Mouse (Mus musculus): ENCODE results near the gene Slc44a1. TPM values are rescaled to one million over a fixed set of nuclear protein-coding genes. Genes with fewer than 3 reads are reported as not detected.

The Slc44a1 gene
- polyA plus RNA-seq, 1 experiment: 71.5 TPM

- peaks cover 15% of the 10 kb centered on the region for H3K36me3 ChIP-seq (ENCODE audit: control insufficient read depth, insufficient read depth, low read length)
- H3K4me1 ChIP-seq (ENCODE audit: control insufficient read depth, insufficient read depth, insufficient read length, low read length): peaks cover 2% of the 10 kb centered on the region; the same call in 1 of the 2 replicates
- no peak overlapping the region for H3K4me3 ChIP-seq (ENCODE audit: low read depth, low read length)
- 96% methylated on average over 2 of the region's 2 CpGs for WGBS
- TF ChIP-seq CTCF (IDR thresholded peaks at IDR 0.05; ENCODE audit: extremely low read depth, insufficient read length, insufficient replicate concordance, low read depth, low read length) (no peak), POLR2A (IDR thresholded peaks at IDR 0.05; ENCODE audit: low read depth, low read length) (no peak)
- H3K27ac ChIP-seq (ENCODE audit: insufficient read depth, low read depth, low read length): no peak overlapping the region
- H3K27me3 ChIP-seq (ENCODE audit: control insufficient read depth, insufficient read depth, low read length): no peaks in the 10 kb centered on the region
Measured at GRCm38 (mm10) chr4:53519429-53519828, 79.2 kb downstream of the Slc44a1 start.

GRCm38 (mm10) chr4:53521028-53521427 is 80.8 kb downstream of the Slc44a1 start:
- Histone ChIP-seq H3K4me3 (ENCODE audit: low read depth, low read length) (no peak overlapping the region), H3K27ac (ENCODE audit: insufficient read depth, low read depth, low read length) (no peak overlapping the region), H3K36me3 (ENCODE audit: control insufficient read depth, insufficient read depth, low read length) (peaks cover 15% of the 10 kb centered on the region), H3K4me1 (ENCODE audit: control insufficient read depth, insufficient read depth, insufficient read length, low read length) (peaks cover 2% of the 10 kb centered on the region; the same call in 1 of the 2 replicates), H3K27me3 (ENCODE audit: control insufficient read depth, insufficient read depth, low read length) (no peaks in the 10 kb centered on the region)
- WGBS: 83% methylated on average over 8 of the region's 8 CpGs
- no peak for TF ChIP-seq POLR2A (IDR thresholded peaks at IDR 0.05; ENCODE audit: low read depth, low read length)
- no peak for TF ChIP-seq CTCF (IDR thresholded peaks at IDR 0.05; ENCODE audit: extremely low read depth, insufficient read length, insufficient replicate concordance, low read depth, low read length)

DNA sequence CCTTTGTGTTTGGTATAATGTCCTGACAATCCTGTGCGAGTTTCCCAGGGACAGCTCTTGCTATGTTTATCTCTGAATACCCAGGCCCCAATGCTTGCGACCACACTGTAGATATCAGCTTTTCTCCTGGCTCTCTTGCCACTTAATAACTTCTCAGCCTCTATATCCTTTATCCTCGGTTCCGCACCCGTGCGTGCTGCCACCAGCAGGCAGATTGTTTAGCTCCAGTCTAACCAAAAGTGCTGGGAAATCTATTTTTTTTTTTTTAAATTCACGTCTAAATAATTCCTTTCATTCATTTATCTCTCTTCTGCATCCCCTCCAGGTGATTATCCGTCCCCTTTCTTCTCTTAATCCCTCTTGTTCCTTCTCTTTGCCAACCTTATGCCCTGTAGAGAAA is 82.4 kb downstream of the Slc44a1 start:
- 87% methylated on average over 8 of the region's 8 CpGs for WGBS
- peaks cover 11% of the 10 kb centered on the region for H3K36me3 ChIP-seq (ENCODE audit: control insufficient read depth, insufficient read depth, low read length)
- no peak for TF ChIP-seq POLR2A (IDR thresholded peaks at IDR 0.05; ENCODE audit: low read depth, low read length)
- no peak for TF ChIP-seq CTCF (IDR thresholded peaks at IDR 0.05; ENCODE audit: extremely low read depth, insufficient read length, insufficient replicate concordance, low read depth, low read length)
- no peak overlapping the region for H3K4me3 ChIP-seq (ENCODE audit: low read depth, low read length)
- H3K27ac ChIP-seq (ENCODE audit: insufficient read depth, low read depth, low read length): no peak overlapping the region
- no peaks in the 10 kb centered on the region for H3K27me3 ChIP-seq (ENCODE audit: control insufficient read depth, insufficient read depth, low read length)
- peaks cover 2% of the 10 kb centered on the region; the same call in 1 of the 2 replicates for H3K4me1 ChIP-seq (ENCODE audit: control insufficient read depth, insufficient read depth, insufficient read length, low read length)

DNA sequence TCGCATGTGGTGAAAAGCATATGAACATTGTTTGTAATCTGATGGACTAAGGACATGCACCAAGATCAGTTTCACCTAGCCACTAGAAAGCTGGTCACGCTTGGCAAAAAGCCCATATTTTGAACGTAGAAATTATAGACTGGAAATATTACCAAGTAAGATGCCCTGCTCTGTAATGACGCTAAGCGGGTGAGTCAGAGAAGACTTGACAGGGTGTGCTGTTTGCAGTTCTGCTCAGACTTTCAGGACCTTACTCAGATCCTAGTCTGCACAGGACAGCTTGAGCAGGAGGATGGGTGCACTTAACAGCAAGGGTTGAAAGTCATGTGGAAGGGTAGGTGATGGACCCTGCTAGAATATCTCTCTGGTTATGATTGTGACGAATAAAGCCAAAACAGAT is 85.3 kb downstream of the Slc44a1 start:
- H3K27me3 ChIP-seq (ENCODE audit: control insufficient read depth, insufficient read depth, low read length): no peaks in the 10 kb centered on the region
- H3K4me1 ChIP-seq (ENCODE audit: control insufficient read depth, insufficient read depth, insufficient read length, low read length): peaks cover 2% of the 10 kb centered on the region; the same call in 1 of the 2 replicates
- 81% methylated on average over 6 of the region's 6 CpGs for WGBS
- peaks cover 13% of the 10 kb centered on the region for H3K36me3 ChIP-seq (ENCODE audit: control insufficient read depth, insufficient read depth, low read length)
- no peak overlapping the region for H3K4me3 ChIP-seq (ENCODE audit: low read depth, low read length)
- no peak for TF ChIP-seq CTCF (IDR thresholded peaks at IDR 0.05; ENCODE audit: extremely low read depth, insufficient read length, insufficient replicate concordance, low read depth, low read length)
- TF ChIP-seq POLR2A (IDR thresholded peaks at IDR 0.05; ENCODE audit: low read depth, low read length): no peak
- H3K27ac ChIP-seq (ENCODE audit: insufficient read depth, low read depth, low read length): no peak overlapping the region

DNA sequence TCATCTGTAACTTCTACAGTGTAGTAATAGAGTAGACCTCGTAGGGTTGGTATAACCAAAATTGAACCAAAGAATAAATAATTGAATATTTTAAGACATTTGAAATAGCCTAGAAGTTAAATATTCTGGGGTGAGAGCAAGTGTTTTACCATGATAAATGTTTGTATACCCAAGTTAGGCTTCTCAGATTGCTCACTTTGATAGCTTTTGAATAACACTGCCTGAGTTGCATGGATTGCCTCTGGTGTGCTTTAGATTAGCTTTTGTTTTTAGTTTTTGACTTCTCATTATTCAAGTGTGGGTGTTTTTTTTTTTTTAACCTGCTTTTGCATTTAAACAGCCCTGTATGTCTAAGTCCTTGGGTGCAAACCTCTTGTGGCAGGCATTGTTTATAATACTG is 85.8 kb downstream of the Slc44a1 start:
- Histone ChIP-seq H3K27ac (ENCODE audit: insufficient read depth, low read depth, low read length) (no peak overlapping the region), H3K27me3 (ENCODE audit: control insufficient read depth, insufficient read depth, low read length) (no peaks in the 10 kb centered on the region), H3K4me1 (ENCODE audit: control insufficient read depth, insufficient read depth, insufficient read length, low read length) (peaks cover 2% of the 10 kb centered on the region; the same call in 1 of the 2 replicates), H3K4me3 (ENCODE audit: low read depth, low read length) (no peak overlapping the region), H3K36me3 (ENCODE audit: control insufficient read depth, insufficient read depth, low read length) (peaks cover 14% of the 10 kb centered on the region)
- no peak for TF ChIP-seq POLR2A (IDR thresholded peaks at IDR 0.05; ENCODE audit: low read depth, low read length)
- no peak for TF ChIP-seq CTCF (IDR thresholded peaks at IDR 0.05; ENCODE audit: extremely low read depth, insufficient read length, insufficient replicate concordance, low read depth, low read length)
- WGBS: 80% methylated on average over 1 of the region's 1 CpGs

GRCm38 (mm10) chr4:53526446-53526845 is 86.2 kb downstream of the Slc44a1 start:
- TF ChIP-seq POLR2A (IDR thresholded peaks at IDR 0.05; ENCODE audit: low read depth, low read length) (no peak), CTCF (IDR thresholded peaks at IDR 0.05; ENCODE audit: extremely low read depth, insufficient read length, insufficient replicate concordance, low read depth, low read length) (no peak)
- Histone ChIP-seq H3K27ac (ENCODE audit: insufficient read depth, low read depth, low read length) (no peak overlapping the region), H3K27me3 (ENCODE audit: control insufficient read depth, insufficient read depth, low read length) (no peaks in the 10 kb centered on the region), H3K4me3 (ENCODE audit: low read depth, low read length) (no peak overlapping the region), H3K4me1 (ENCODE audit: control insufficient read depth, insufficient read depth, insufficient read length, low read length) (peaks cover 2% of the 10 kb centered on the region; the same call in 1 of the 2 replicates), H3K36me3 (ENCODE audit: control insufficient read depth, insufficient read depth, low read length) (peaks cover 12% of the 10 kb centered on the region)
- 61% methylated on average over 2 of the region's 2 CpGs for WGBS

GRCm38 (mm10) chr4:53535795-53536194 is 95.6 kb downstream of the Slc44a1 start:
- H3K27ac ChIP-seq (ENCODE audit: insufficient read depth, low read depth, low read length): no peak overlapping the region
- TF ChIP-seq POLR2A (IDR thresholded peaks at IDR 0.05; ENCODE audit: low read depth, low read length): no peak
- no peak for TF ChIP-seq CTCF (IDR thresholded peaks at IDR 0.05; ENCODE audit: extremely low read depth, insufficient read length, insufficient replicate concordance, low read depth, low read length)
- H3K4me1 ChIP-seq (ENCODE audit: control insufficient read depth, insufficient read depth, insufficient read length, low read length): no peaks in the 10 kb centered on the region
- no peaks in the 10 kb centered on the region for H3K27me3 ChIP-seq (ENCODE audit: control insufficient read depth, insufficient read depth, low read length)
- H3K4me3 ChIP-seq (ENCODE audit: low read depth, low read length): no peak overlapping the region
- 88% methylated on average over 12 of the region's 12 CpGs for WGBS
- H3K36me3 ChIP-seq (ENCODE audit: control insufficient read depth, insufficient read depth, low read length): peaks cover 20% of the 10 kb centered on the region

All from small intestine, adult 2 months (tissue).